Mouse (Mus musculus) subcutaneous adipose tissue, adult 2 months (tissue): ENCODE results near the gene Med10. TPM values are rescaled to one million over a fixed set of nuclear protein-coding genes. Genes with fewer than 3 reads are reported as not detected.

ENCODE experiments used
- polyA plus RNA-seq: library from polyadenylated mRNA; depleted of rRNA; stranded (reverse); fragments of >200 nt; gene quantifications from 2 replicates; pipeline ENCODE4 v1.2.3, GENCODE M21; 2012; ENCODE audit warnings: low replicate concordance; rRNA removed

The Med10 gene
- 29.7 and 53.3 TPM in 2 replicates for polyA plus RNA-seq

DNA sequence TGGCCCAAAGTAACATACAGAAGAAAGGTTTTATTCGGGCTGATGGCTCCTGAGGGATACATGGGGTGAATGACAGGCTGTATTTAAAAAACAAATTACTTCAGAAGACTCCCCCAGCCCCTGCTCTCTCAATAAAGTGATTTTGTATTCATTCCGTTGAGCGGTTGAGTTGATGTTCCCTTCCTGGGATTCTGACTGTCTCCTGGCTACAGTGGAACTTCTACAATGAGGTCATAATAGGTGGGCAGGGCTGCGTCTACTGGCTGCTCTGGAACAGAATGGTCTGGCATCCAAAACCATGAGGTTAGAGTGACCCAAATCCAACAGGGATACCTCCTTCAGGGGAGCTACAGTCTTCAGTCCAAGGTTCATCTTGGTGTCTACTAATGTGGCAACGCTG lies at the start of gene Med10:
Gene Med10, plus strand, starts transcription at position 301 of the 400 bp plus-strand sequence.

Other genes starting within 250 kb of the Med10 start
- 2.4 and 7.6 TPM in 2 replicates for gene Srd5a1, start 191.0 kb upstream of the Med10 start, polyA plus RNA-seq
- gene Ube2ql1, start 62.5 kb upstream of the Med10 start, polyA plus RNA-seq = 0.13 and 3.3 TPM in 2 replicates